Mouse (Mus musculus) C2C12 (cell line): ENCODE data around the gene Foxo3. TPM values are rescaled to one million over a fixed set of nuclear protein-coding genes. Genes with fewer than 3 reads are reported as not detected.

Experiments
- H3K27me3 ChIP-seq: one replicate; pipeline ENCODE4 v1.6.1; 2011; ENCODE audit not compliant: control insufficient read depth, insufficient read depth, insufficient read length
- H3K36me3 ChIP-seq: one replicate; pipeline ENCODE4 v1.6.1; 2011; ENCODE audit not compliant: control insufficient read depth, insufficient read depth
- H3K4me3 ChIP-seq: one replicate; pipeline ENCODE4 v1.5.1; 2011; ENCODE audit warnings: mild to moderate bottlenecking, control low read depth; ENCODE audit not compliant: poor library complexity, insufficient read depth, severe bottlenecking
- H3K79me2 ChIP-seq: one replicate; pipeline ENCODE4 v1.6.1; 2011; ENCODE audit not compliant: control insufficient read depth, insufficient read depth
- H3K79me3 ChIP-seq: one replicate; pipeline ENCODE4 v1.6.1; 2011; ENCODE audit warnings: low read depth, control low read depth
- H3ac ChIP-seq: one replicate; pipeline ENCODE3; 2011; ENCODE audit warnings: low read depth; ENCODE audit not compliant: control insufficient read depth, insufficient read length
- CEBPB ChIP-seq: IDR thresholded peaks from one replicate; pipeline ENCODE4 v1.6.1; 2011; ENCODE audit warnings: low read depth, mild to moderate bottlenecking, control low read depth, moderate library complexity
- CTCF ChIP-seq: IDR thresholded peaks from one replicate; pipeline ENCODE4 v1.5.1; 2011; ENCODE audit not compliant: control insufficient read depth, insufficient read depth, insufficient read length
- FOSL1 ChIP-seq: IDR thresholded peaks from one replicate; pipeline ENCODE4 v1.8.0; 2011; ENCODE audit warnings: mild to moderate bottlenecking, low read length; ENCODE audit not compliant: poor library complexity, insufficient read depth, severe bottlenecking
- MAX ChIP-seq: IDR thresholded peaks from one replicate; pipeline ENCODE4 v1.6.1; 2011; ENCODE audit warnings: mild to moderate bottlenecking, control low read depth
- MYOD1 ChIP-seq: IDR thresholded peaks from one replicate; pipeline ENCODE4 v1.6.1; 2011; ENCODE audit warnings: low read depth; ENCODE audit not compliant: control insufficient read depth, insufficient read length
- MYOG ChIP-seq: IDR thresholded peaks from one replicate; pipeline ENCODE4 v1.6.1; 2011; ENCODE audit not compliant: control insufficient read depth, insufficient read length; ENCODE audit errors: extremely low read depth
- USF1 ChIP-seq: IDR thresholded peaks from one replicate; pipeline ENCODE4 v1.6.1; 2011; ENCODE audit warnings: low read depth, mild to moderate bottlenecking, control low read depth, moderate library complexity
- polyA plus RNA-seq: library from polyadenylated mRNA; unstranded; fragments of >200 nt; fragmentation: generic; extraction: Trizol; gene quantifications from one replicate; pipeline ENCODE4 v1.2.1, GENCODE M21; 2012; ENCODE audit warnings: missing spikeins

Gene Foxo3
- polyA plus RNA-seq, 1 experiment = 4.8 TPM

DNA sequence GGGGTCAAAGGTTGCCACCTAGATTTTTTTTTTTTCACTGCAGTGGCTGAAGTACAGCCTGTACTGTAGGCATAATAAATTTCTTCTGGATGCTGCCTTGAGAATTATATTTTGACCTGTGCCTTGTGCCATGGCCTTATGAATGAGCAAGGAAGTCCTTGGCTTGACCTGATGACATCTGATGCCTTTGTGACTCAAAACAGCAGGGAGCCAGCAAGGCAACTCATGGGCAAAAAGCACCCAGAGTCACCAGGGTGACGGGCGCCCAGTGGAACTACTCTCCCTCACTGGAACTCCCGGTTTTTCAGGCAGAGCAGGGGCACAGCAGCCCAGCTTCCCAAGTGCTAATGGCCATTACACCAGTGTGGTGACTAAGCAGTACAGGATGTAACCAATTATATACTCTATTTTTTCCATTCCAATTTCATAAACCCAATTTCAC lies 45.4 kb downstream of the Foxo3 start:
- TF ChIP-seq USF1 (no peak), MYOD1 (no peak), CTCF (no peak), CEBPB (no peak), MYOG (no peak), FOSL1 (no peak), MAX (no peak)
- H3K27me3 ChIP-seq = no peaks in the 10 kb centered on the region
- H3K79me2 ChIP-seq = peaks cover 36% of the 10 kb centered on the region
- no peak overlapping the region for H3ac ChIP-seq
- no peaks in the 10 kb centered on the region for H3K36me3 ChIP-seq
- no peak overlapping the region for H3K4me3 ChIP-seq
- H3K79me3 ChIP-seq = no peaks in the 10 kb centered on the region

DNA sequence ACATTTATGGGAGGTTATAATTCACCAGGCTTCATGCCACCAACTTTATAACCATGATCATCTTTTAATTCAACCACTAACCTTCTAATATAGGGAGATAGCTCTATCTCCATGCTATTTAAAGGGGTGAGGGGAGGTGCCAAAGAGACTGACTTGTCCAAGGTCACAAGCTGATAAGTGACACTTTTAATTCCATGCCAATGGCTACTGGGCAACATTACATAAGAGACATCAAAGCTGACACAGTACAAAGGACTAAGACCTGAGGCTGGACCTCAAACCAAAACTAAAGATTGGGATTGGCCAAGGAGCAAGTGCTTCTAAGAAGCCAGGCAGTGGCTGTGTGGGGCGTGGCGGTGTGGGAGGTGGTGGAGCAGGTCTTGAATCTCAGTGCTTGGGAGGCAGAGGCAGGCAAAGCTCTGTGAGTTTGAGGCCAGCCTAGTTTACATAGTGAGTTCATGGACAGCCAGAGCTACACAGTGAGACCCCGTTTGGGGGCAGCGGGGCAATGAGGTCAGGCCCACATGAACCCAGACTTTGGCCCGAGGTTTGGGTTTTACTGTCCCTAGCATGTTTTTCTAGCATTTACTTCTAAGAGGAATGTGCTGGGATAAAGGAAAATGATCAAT lies 46.0 kb downstream of the Foxo3 start:
- H3K79me3 ChIP-seq = no peaks in the 10 kb centered on the region
- H3K36me3 ChIP-seq = no peaks in the 10 kb centered on the region
- peaks cover 30% of the 10 kb centered on the region for H3K79me2 ChIP-seq
- H3K27me3 ChIP-seq = no peaks in the 10 kb centered on the region
- no peak overlapping the region for H3ac ChIP-seq
- TF ChIP-seq FOSL1 (no peak), MYOD1 (no peak), CTCF (no peak), CEBPB (no peak), MYOG (no peak), MAX (no peak), USF1 (no peak)
- no peak overlapping the region for H3K4me3 ChIP-seq

DNA sequence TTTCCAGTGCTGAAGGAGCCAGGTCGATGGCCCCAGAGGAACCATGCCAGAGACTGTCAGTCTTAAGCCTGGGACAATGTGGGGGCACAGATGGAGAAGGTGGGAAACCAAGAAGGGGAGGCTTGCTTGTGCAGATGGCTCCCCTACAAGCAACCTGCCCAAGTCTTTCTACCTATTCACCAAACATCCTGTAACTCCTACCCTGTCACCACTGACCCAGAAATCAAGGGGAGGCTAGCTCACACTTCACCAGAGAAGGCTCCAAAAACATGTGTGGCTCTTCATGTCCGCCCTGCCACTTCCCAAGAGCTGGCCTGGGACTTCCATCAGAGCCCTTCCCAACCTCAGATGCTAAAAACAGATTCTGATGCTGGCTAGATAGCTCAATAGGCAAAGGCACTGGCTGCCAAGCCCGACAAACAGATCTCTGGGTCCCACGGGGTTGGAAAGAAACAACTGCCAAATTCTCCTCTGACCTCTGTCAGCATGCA lies 48.8 kb downstream of the Foxo3 start:
- H3K79me2 ChIP-seq = peaks cover 21% of the 10 kb centered on the region
- no peaks in the 10 kb centered on the region for H3K36me3 ChIP-seq
- no peak overlapping the region for H3ac ChIP-seq
- TF ChIP-seq CEBPB = no peak
- no peak for TF ChIP-seq USF1
- TF ChIP-seq FOSL1 = no peak
- no peak for TF ChIP-seq MYOD1
- TF ChIP-seq MYOG = no peak
- no peak for TF ChIP-seq CTCF
- no peak for TF ChIP-seq MAX
- H3K4me3 ChIP-seq = no peak overlapping the region
- H3K27me3 ChIP-seq = no peaks in the 10 kb centered on the region
- H3K79me3 ChIP-seq = no peaks in the 10 kb centered on the region

DNA sequence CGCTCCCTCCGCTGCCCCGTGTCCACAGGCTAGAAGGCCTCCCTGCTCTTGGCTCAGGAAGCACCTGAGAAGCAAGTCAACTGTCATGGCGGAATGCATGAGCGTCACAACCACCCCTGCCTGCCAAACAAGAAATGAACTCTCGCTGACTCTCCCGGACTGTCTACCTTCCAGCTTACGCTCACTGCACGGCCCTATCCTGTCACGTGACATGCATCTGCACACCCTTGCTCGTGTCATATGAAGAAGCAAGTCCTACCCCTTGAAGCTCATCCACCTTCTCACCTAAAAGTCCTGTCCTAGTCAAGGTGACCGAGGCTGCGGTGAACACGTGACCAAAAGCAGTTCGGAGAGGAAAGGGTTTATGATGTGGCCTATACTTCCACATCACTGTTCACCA lies 50.4 kb downstream of the Foxo3 start:
- H3ac ChIP-seq = no peak overlapping the region
- peaks cover 12% of the 10 kb centered on the region for H3K79me2 ChIP-seq
- no peaks in the 10 kb centered on the region for H3K79me3 ChIP-seq
- TF ChIP-seq FOSL1 (no peak), USF1 (no peak), CTCF (no peak), MYOG (no peak), CEBPB (no peak), MYOD1 (no peak), MAX (no peak)
- no peaks in the 10 kb centered on the region for H3K36me3 ChIP-seq
- H3K27me3 ChIP-seq = no peaks in the 10 kb centered on the region
- H3K4me3 ChIP-seq = no peak overlapping the region

DNA sequence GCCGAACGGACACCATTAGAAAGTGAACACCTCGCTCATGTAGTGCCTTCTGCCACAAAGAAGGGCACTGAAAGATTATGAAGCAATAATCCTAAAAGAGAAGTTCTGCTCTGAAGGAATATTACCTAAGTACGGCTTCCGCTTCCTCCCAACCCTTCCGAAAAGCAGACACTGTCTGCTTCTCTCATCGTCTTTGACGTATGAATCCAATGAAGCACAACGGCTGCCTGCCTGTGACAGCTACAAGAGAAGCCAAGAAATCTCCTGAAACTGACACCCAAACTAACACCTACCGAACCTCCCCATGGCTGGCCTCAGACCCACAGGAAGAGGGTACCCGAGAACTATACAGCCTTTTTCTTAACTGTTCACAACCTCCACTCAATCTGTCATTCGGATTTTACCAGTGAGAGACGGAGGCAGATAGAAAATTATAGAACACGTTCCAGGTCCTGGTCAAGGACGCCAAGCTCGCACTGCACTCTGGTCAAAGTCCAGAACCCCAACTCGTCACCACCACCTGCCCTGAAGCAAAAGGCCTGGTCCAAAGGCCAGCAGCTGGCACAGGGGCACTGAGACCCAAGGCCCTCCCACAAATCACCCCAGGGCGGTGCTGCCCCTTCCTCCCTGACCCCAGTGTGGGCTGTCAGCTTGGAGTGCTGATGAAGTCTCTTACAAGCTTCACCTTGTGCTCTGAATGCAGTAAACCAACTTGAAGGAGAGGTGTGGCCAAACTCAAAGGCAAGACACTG lies 51.2 kb downstream of the Foxo3 start:
- no peaks in the 10 kb centered on the region for H3K27me3 ChIP-seq
- H3K79me2 ChIP-seq = peaks cover 12% of the 10 kb centered on the region
- H3K4me3 ChIP-seq = no peak overlapping the region
- no peaks in the 10 kb centered on the region for H3K36me3 ChIP-seq
- H3ac ChIP-seq = no peak overlapping the region
- no peak for TF ChIP-seq MAX
- no peak for TF ChIP-seq USF1
- no peak for TF ChIP-seq CTCF
- no peak for TF ChIP-seq CEBPB
- TF ChIP-seq MYOG = no peak
- no peak for TF ChIP-seq MYOD1
- no peak for TF ChIP-seq FOSL1
- no peaks in the 10 kb centered on the region for H3K79me3 ChIP-seq
